Mouse (Mus musculus): ENCODE measurements around the gene Arl1.
"Not testable (repeated sequence)": the region's sequence is repeated elsewhere in the genome, so short reads cannot be mapped to it uniquely, and the experiment has no call there.

Gene Arl1

GRCm38 (mm10) chr10:88761524-88762212 lies 31.0 kb downstream of the Arl1 start:
- DNase-seq (ENCODE audit: low read depth in 2 of 2, low spot score in 2 of 2), result no peak

GRCm38 (mm10) chr10:88765431-88766142 lies 34.9 kb downstream of the Arl1 start:
- DNase-seq (ENCODE audit: low read depth in 2 of 2, low spot score in 2 of 2), result no peak

- no peak for DNase-seq (ENCODE audit: low read depth in 2 of 2, low spot score in 2 of 2)
Measured at GRCm38 (mm10) chr10:88768961-88769360, 38.3 kb downstream of the Arl1 start.

- DNase-seq (ENCODE audit: low read depth in 2 of 2, low spot score in 2 of 2), result no peak
Measured at GRCm38 (mm10) chr10:88769676-88770075, 39.0 kb downstream of the Arl1 start.

- DNase-seq (ENCODE audit: low read depth in 2 of 2, low spot score in 2 of 2), result not testable (repeated sequence)
Measured at GRCm38 (mm10) chr10:88772965-88773364, 42.3 kb downstream of the Arl1 start.

- DNase-seq (ENCODE audit: low read depth in 2 of 2, low spot score in 2 of 2), result no peak
Measured at GRCm38 (mm10) chr10:88776206-88776605, 45.5 kb downstream of the Arl1 start.

- no peak for DNase-seq (ENCODE audit: low read depth in 2 of 2, low spot score in 2 of 2)
Measured at GRCm38 (mm10) chr10:88780716-88781115, 50.1 kb downstream of the Arl1 start.

- DNase-seq (ENCODE audit: low read depth in 2 of 2, low spot score in 2 of 2), result not testable (repeated sequence)
Measured at GRCm38 (mm10) chr10:88783135-88783534, 52.5 kb downstream of the Arl1 start.

GRCm38 (mm10) chr10:88783941-88784340 lies 53.3 kb downstream of the Arl1 start:
- no peak for DNase-seq (ENCODE audit: low read depth in 2 of 2, low spot score in 2 of 2)

GRCm38 (mm10) chr10:88784513-88784931 lies 53.9 kb downstream of the Arl1 start:
- DNase-seq (ENCODE audit: low read depth in 2 of 2, low spot score in 2 of 2), result no peak

GRCm38 (mm10) chr10:88793671-88794070 lies 63.0 kb downstream of the Arl1 start:
- DNase-seq (ENCODE audit: low read depth in 2 of 2, low spot score in 2 of 2), result no peak
